Mouse (Mus musculus) lung, postnatal 0 days (tissue): ENCODE results near the gene Kif28. TPM values are rescaled to one million over a fixed set of nuclear protein-coding genes. Genes with fewer than 3 reads are reported as not detected.
"Not testable (repeated sequence)": the region's sequence is repeated elsewhere in the genome, so short reads cannot be mapped to it uniquely, and the experiment has no call there.

Experiments
- ATAC-seq: fragments of 200-750 bp; cut with Nextera tagmentation; 2 replicates; pipeline ENCODE4 v1.8.0; 2017; ENCODE audit warnings: moderate library complexity
- DNase-seq: peaks from one replicate; pipeline ENCODE4 v3.0.0-alpha.2; 2016; ENCODE audit warnings: low spot score
- H3K27ac ChIP-seq: fragments of 300-500 bp; sonication (generic); 2 replicates; pipeline ENCODE4 v1.5.1; 2014; ENCODE audit warnings: antibody characterized with exemption, mild to moderate bottlenecking, low read length, mixed read lengths
- H3K27me3 ChIP-seq: fragments of 300-500 bp; sonication (generic); replicated peaks from 2 replicates; pipeline ENCODE4 v1.6.1; 2014; ENCODE audit warnings: low read length, mixed read lengths; ENCODE audit not compliant: insufficient read depth
- H3K36me3 ChIP-seq: fragments of 300-500 bp; sonication (generic); 2 replicates; pipeline ENCODE4 v1.6.1; 2014; ENCODE audit warnings: low read length, mixed read lengths; ENCODE audit not compliant: insufficient read depth
- H3K4me1 ChIP-seq: fragments of 300-500 bp; sonication (generic); 2 replicates; pipeline ENCODE4 v1.6.1; 2014; ENCODE audit warnings: antibody characterized with exemption, low read depth, low read length, mixed read lengths; ENCODE audit not compliant: insufficient read depth
- H3K4me2 ChIP-seq: fragments of 300-500 bp; sonication (generic); replicated peaks from 2 replicates; pipeline ENCODE4 v1.6.1; 2014; ENCODE audit warnings: low read depth, mild to moderate bottlenecking, low read length, moderate library complexity, mixed read lengths
- H3K4me3 ChIP-seq: fragments of 300-500 bp; sonication (generic); 2 replicates; pipeline ENCODE4 v1.5.1; 2014; ENCODE audit warnings: low read depth, low read length
- H3K9ac ChIP-seq: fragments of 300-500 bp; sonication (generic); replicated peaks from 2 replicates; pipeline ENCODE4 v1.6.1; 2014; ENCODE audit warnings: low read depth, mild to moderate bottlenecking
- H3K9me3 ChIP-seq: fragments of 300-500 bp; sonication (generic); 2 replicates; pipeline ENCODE4 v1.6.1; 2016; ENCODE audit warnings: low read length, mixed read lengths
- CTCF ChIP-seq: IDR thresholded peaks from 2 replicates; pipeline ENCODE4 v1.5.1; 2016; ENCODE audit warnings: antibody characterized with exemption, mild to moderate bottlenecking
- EP300 ChIP-seq: IDR thresholded peaks from 2 replicates; pipeline ENCODE4 v1.6.1; 2016; ENCODE audit warnings: antibody characterized with exemption, mild to moderate bottlenecking, control low read depth
- WGBS: fragments of 180-500 bp; shearing (Covaris S2); extraction: QIAGEN DNeasy Blood & Tissue Kit; methylation state at CpG from one replicate; pipeline ENCODE4 v1.1.7; 2014; 5-methylcytosine and 5-hydroxymethylcytosine counted together
- polyA plus RNA-seq: library from polyadenylated mRNA; unstranded; fragments of >200 nt; fragmentation: Nextera tagmentation; extraction: Ambion mirVana; gene quantifications from 2 replicates; pipeline ENCODE4 v1.2.1, GENCODE M21; 2015

Gene Kif28
- polyA plus RNA-seq, 1 experiment from 2014 or later: not detected

GRCm38 (mm10) chr1:179731391-179731790, 13.7 kb downstream of the Kif28 start:
- Histone ChIP-seq H3K9me3 (no peaks in the 10 kb centered on the region), H3K9ac (no peak overlapping the region), H3K4me2 (no peak overlapping the region), H3K27ac (no peak overlapping the region), H3K4me1 (no peaks in the 10 kb centered on the region), H3K36me3 (no peaks in the 10 kb centered on the region), H3K27me3 (no peaks in the 10 kb centered on the region), H3K4me3 (no peak overlapping the region)
- ATAC-seq: no peak
- WGBS: 86% methylated on average over 3 of the region's 3 CpGs
- no peak for TF ChIP-seq CTCF
- no peak for TF ChIP-seq EP300
- no peak for DNase-seq

- no peak for TF ChIP-seq EP300
- TF ChIP-seq CTCF: no peak
- 83% methylated on average over 10 of the region's 10 CpGs for WGBS
Measured at GRCm38 (mm10) chr1:179728661-179729060, 16.4 kb downstream of the Kif28 start.

DNA sequence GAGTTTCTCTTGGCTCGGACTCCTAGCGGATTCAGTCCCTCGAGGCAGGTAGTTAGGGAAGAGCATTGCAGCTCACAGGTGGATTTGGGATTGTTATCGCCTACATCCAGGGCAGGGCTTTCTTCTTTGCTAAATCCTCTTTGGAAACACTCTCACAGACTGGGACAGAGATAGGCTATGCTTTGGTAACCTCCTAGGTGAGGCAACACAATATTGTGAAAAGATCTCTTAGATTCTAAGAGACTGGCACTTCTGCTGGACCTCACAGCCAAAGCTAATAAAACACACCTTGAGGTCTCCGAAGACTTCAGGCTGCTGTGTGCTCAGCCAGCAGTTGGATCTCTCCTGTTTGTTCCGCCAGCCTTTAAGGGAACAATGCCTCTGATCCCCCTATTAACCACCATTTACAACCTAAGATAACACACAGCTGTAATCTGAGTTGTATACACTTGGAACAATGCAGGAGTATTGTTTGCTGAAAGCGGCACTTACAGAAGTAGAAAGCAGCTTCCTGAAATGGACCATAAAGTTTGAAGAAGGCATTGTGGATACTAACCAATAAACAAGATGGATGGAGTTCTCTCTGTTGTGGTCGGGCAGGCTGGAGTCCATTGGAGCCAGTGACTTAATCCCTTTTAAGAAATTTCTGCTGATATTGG, 22.1 kb downstream of the Kif28 start:
- H3K4me3 ChIP-seq: no peak overlapping the region
- ATAC-seq (0 out of 2 replicates have a peak, but pooled peaks have one; percentile 11), DNase-seq (no peak)
- no peak overlapping the region for H3K9ac ChIP-seq
- no peaks in the 10 kb centered on the region for H3K36me3 ChIP-seq
- H3K27me3 ChIP-seq: no peaks in the 10 kb centered on the region
- no peak for TF ChIP-seq EP300
- no peaks in the 10 kb centered on the region for H3K9me3 ChIP-seq
- no peak overlapping the region for H3K27ac ChIP-seq
- 50% methylated on average over 8 of the region's 8 CpGs for WGBS
- no peak overlapping the region for H3K4me2 ChIP-seq
- H3K4me1 ChIP-seq: no peaks in the 10 kb centered on the region

More at GRCm38 (mm10) chr1:179728661-179729060, 16.4 kb downstream of the Kif28 start:
- H3K9ac ChIP-seq: no peak overlapping the region
- no peaks in the 10 kb centered on the region for H3K4me1 ChIP-seq
- no peaks in the 10 kb centered on the region for H3K9me3 ChIP-seq
- ATAC-seq (no peak), DNase-seq (no peak)
- no peak overlapping the region for H3K4me2 ChIP-seq
- H3K4me3 ChIP-seq: no peak overlapping the region
- H3K36me3 ChIP-seq: no peaks in the 10 kb centered on the region
- no peak overlapping the region for H3K27ac ChIP-seq
- no peaks in the 10 kb centered on the region for H3K27me3 ChIP-seq

DNA sequence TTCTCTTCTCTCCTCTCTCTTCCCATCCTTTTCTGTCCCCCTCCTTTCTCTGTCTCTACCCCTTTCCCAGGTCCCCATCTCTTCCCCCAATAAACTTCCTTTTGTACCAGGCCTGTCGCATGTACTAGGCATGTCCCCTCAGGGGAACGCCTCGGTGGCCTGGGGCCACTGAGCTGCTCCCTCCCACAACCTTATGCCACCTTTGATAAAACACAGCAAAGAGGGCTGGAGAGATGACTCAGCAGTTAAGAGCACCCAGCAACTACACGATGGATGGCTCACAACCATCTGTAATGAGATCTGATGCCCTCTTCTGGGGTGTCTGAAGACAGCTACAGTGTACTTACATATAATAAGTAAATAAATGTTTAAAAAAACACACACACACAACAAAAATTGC, 29.3 kb downstream of the Kif28 start:
- no peak overlapping the region for H3K9ac ChIP-seq
- ATAC-seq: no peak
- no peaks in the 10 kb centered on the region for H3K4me1 ChIP-seq
- H3K27me3 ChIP-seq: no peaks in the 10 kb centered on the region
- no peak overlapping the region for H3K27ac ChIP-seq
- no peak for TF ChIP-seq EP300
- no peak for TF ChIP-seq CTCF
- WGBS: 86% methylated on average over 4 of the region's 4 CpGs
- H3K36me3 ChIP-seq: no peaks in the 10 kb centered on the region
- H3K4me3 ChIP-seq: no peak overlapping the region
- H3K9me3 ChIP-seq: no peaks in the 10 kb centered on the region
- DNase-seq: no peak
- H3K4me2 ChIP-seq: no peak overlapping the region

DNA sequence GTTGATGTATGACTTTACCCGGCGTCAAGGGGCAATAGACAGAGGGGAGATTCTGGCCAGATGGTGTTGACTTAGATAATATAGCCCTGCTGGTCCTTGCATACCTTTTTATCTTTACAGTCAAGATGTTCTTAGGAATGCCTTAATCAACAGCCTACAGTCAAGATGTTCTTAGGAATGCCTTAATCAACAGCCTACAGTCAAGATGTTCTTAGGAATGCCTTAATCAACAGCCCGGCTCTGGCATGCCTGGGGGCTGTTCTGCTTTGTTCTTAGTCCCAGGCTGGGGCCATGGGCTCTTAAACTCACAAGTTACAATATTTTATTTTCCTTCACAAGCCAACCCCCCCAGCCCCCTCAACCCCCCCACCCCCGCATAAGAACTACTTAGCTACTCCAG, 29.8 kb downstream of the Kif28 start:
- not testable (repeated sequence) for H3K27ac ChIP-seq, H3K36me3 ChIP-seq, DNase-seq, H3K9ac ChIP-seq, H3K27me3 ChIP-seq, H3K4me3 ChIP-seq, H3K4me2 ChIP-seq, ATAC-seq, H3K9me3 ChIP-seq, H3K4me1 ChIP-seq
- 73% methylated on average over 1 of the region's 4 CpGs for WGBS

DNA sequence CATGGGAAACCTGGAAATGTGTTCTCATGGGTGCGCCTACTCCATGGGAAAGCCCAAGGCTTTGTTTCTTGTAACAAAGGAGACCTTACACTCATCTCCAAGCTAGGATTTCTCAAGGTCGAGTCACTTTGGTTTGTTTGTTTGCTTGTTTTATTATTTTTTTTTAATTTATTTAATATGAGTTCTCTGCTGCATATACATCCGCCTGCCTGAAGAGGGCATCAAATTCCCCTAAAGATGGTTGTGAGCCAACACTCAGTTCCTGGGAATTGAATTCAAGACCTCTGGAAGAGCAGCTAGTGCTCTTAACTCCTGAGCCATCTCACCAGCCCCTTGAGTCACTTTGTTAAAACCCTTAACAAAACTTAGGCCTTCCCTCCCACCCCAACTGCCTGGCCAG, 31.7 kb downstream of the Kif28 start:
- Histone ChIP-seq H3K4me2 (no peak overlapping the region), H3K27me3 (no peaks in the 10 kb centered on the region), H3K9me3 (no peaks in the 10 kb centered on the region), H3K9ac (no peak overlapping the region), H3K4me1 (no peaks in the 10 kb centered on the region), H3K4me3 (no peak overlapping the region), H3K36me3 (no peaks in the 10 kb centered on the region), H3K27ac (no peak overlapping the region)
- DNase-seq (no peak), ATAC-seq (no peak)
- no peak for TF ChIP-seq EP300
- no peak for TF ChIP-seq CTCF
- WGBS: 83% methylated on average over 3 of the region's 3 CpGs

- H3K36me3 ChIP-seq: no peaks in the 10 kb centered on the region
- H3K4me3 ChIP-seq: no peak overlapping the region
- no peak overlapping the region for H3K27ac ChIP-seq
- no peak overlapping the region for H3K9ac ChIP-seq
- no peaks in the 10 kb centered on the region for H3K27me3 ChIP-seq
- DNase-seq: no peak
- H3K4me1 ChIP-seq: no peaks in the 10 kb centered on the region
- WGBS: 78% methylated on average over 7 of the region's 7 CpGs
- no peaks in the 10 kb centered on the region for H3K9me3 ChIP-seq
- no peak for ATAC-seq
- TF ChIP-seq EP300: no peak
- TF ChIP-seq CTCF: no peak
- H3K4me2 ChIP-seq: no peak overlapping the region
Measured at GRCm38 (mm10) chr1:179712658-179713057, 32.4 kb downstream of the Kif28 start.
